Mouse (Mus musculus): Measurements from ENCODE around the gene Ifi27l2b. TPM values are rescaled to one million over a fixed set of nuclear protein-coding genes. Genes with fewer than 3 reads are reported as not detected.

Ifi27l2b gene
- polyA plus RNA-seq, 1 experiment = 0.97 TPM

- no peak within 1 kb of the TSS for H3K4me3 ChIP-seq (ENCODE audit: insufficient read depth, low read length)
- H3K27ac ChIP-seq (ENCODE audit: insufficient read depth, low read length) = no peak within 1 kb of the TSS
- no peaks in the 10 kb centered on the region for H3K4me1 ChIP-seq (ENCODE audit: control insufficient read depth, insufficient read depth, low read length)
- no peak for TF ChIP-seq CTCF (IDR thresholded peaks at IDR 0.05; ENCODE audit: borderline replicate concordance, insufficient read depth, low read length)
These were observed 49.3 kb downstream of the Ifi27l2b start, which contains the start of gene 9330161L09Rik for GRCm38 (mm10) chr12:103407720-103408119. TSS of gene 9330161L09Rik (minus strand) at chr12:103407820.

- H3K27ac ChIP-seq (ENCODE audit: insufficient read depth, low read length) = no peak overlapping the region
- H3K4me3 ChIP-seq (ENCODE audit: insufficient read depth, low read length) = no peak overlapping the region
- TF ChIP-seq CTCF (IDR thresholded peaks at IDR 0.05; ENCODE audit: borderline replicate concordance, insufficient read depth, low read length) (no peak), POLR2A (IDR thresholded peaks at IDR 0.05; ENCODE audit: low read depth, low read length) (no peak)
- no peaks in the 10 kb centered on the region for H3K4me1 ChIP-seq (ENCODE audit: control insufficient read depth, insufficient read depth, low read length)
These were observed 52.9 kb downstream of the Ifi27l2b start for GRCm38 (mm10) chr12:103404131-103404530.

Other genes with a start within 250 kb of the Ifi27l2b start
- not detected in 2 replicates for gene Prima1, start 215.1 kb downstream of the Ifi27l2b start, polyA plus RNA-seq (2011; ENCODE audit: insufficient read length, low read depth, missing spikeins)
- gene Fam181a, start 146.2 kb downstream of the Ifi27l2b start, polyA plus RNA-seq (2011; ENCODE audit: insufficient read length, low read depth, missing spikeins) = not detected in 2 replicates
- gene Asb2, start 101.2 kb downstream of the Ifi27l2b start, polyA plus RNA-seq (2011; ENCODE audit: insufficient read length, low read depth, missing spikeins) = not detected in 2 replicates
- 12.0 and 13.3 TPM in 2 replicates for gene Otub2, start 68.5 kb downstream of the Ifi27l2b start, polyA plus RNA-seq (2011; ENCODE audit: insufficient read length, low read depth, missing spikeins)
- 0.53 and 0.83 TPM in 2 replicates for gene 9330161L09Rik, start 49.4 kb downstream of the Ifi27l2b start, polyA plus RNA-seq (2011; ENCODE audit: insufficient read length, low read depth, missing spikeins)
- gene Ddx24, start 31.4 kb downstream of the Ifi27l2b start, polyA plus RNA-seq (2011; ENCODE audit: insufficient read length, low read depth, missing spikeins) = 63.6 and 67.9 TPM in 2 replicates
- gene Ifi27, start 23.0 kb downstream of the Ifi27l2b start, polyA plus RNA-seq (2011; ENCODE audit: insufficient read length, low read depth, missing spikeins) = 186 and 203 TPM in 2 replicates
- 3.4 and 5.5 TPM in 2 replicates for gene Ifi27l2a, start 13.5 kb downstream of the Ifi27l2b start, polyA plus RNA-seq (2011; ENCODE audit: insufficient read length, low read depth, missing spikeins)
- 0.92 and 4.2 TPM in 2 replicates for gene Ppp4r4, start 75.1 kb upstream of the Ifi27l2b start, polyA plus RNA-seq (2011; ENCODE audit: insufficient read length, low read depth, missing spikeins)
- gene Serpina10, start 174.2 kb upstream of the Ifi27l2b start, polyA plus RNA-seq (2011; ENCODE audit: insufficient read length, low read depth, missing spikeins) = not detected in 2 replicates
- 0.54 TPM in 1 of 2 replicates, not detected in the other for gene Serpina6, start 200.0 kb upstream of the Ifi27l2b start, polyA plus RNA-seq (2011; ENCODE audit: insufficient read length, low read depth, missing spikeins)
- gene Serpina16, start 218.9 kb upstream of the Ifi27l2b start, polyA plus RNA-seq (2011; ENCODE audit: insufficient read length, low read depth, missing spikeins) = not detected in 2 replicates
- gene Serpina1f, start 238.3 kb upstream of the Ifi27l2b start, polyA plus RNA-seq (2011; ENCODE audit: insufficient read length, low read depth, missing spikeins) = not detected in 2 replicates